Mouse (Mus musculus) gastrocnemius, postnatal 4 days (tissue): ENCODE data around the gene Pdss2. TPM values are rescaled to one million over a fixed set of nuclear protein-coding genes. Genes with fewer than 3 reads are reported as not detected.

Source experiments
- DNase-seq, 2 experiments: peaks; one replicate each; pipeline ENCODE4 v3.0.0; 2021 to 2022; ENCODE audit warnings: low spot score in 2 of 2, mixed read lengths in 2 of 2
- long read RNA-seq, 2 experiments: library from polyadenylated mRNA; stranded (forward); transcript quantifications; one replicate each; pipeline ENCODE4 v2.0.0; 2021
- total RNA-seq, 2 experiments: library from RNA; stranded (reverse); gene quantifications; 2 replicates each; pipeline ENCODE4 v1.2.3; 2021

Gene Pdss2
- 10 to 100 TPM; 17.6 to 20.5 TPM for total RNA-seq
- long read RNA-seq, experiment 1, transcript Pdss2-201 (8 exons, 2,127 nt) = major isoform, 17 of 19 reads
- long read RNA-seq, experiment 1, partial matches to known transcripts = 0 of 19 reads
- long read RNA-seq, experiment 1, other reads (novel, unspliced or antisense) = 2 of 19 reads
- long read RNA-seq, experiment 2, transcript Pdss2-201 (8 exons, 2,127 nt) = major isoform, 24 of 27 reads
- long read RNA-seq, experiment 2, partial matches to known transcripts = 0 of 27 reads
- long read RNA-seq, experiment 2, other reads (novel, unspliced or antisense) = 3 of 27 reads

DNA sequence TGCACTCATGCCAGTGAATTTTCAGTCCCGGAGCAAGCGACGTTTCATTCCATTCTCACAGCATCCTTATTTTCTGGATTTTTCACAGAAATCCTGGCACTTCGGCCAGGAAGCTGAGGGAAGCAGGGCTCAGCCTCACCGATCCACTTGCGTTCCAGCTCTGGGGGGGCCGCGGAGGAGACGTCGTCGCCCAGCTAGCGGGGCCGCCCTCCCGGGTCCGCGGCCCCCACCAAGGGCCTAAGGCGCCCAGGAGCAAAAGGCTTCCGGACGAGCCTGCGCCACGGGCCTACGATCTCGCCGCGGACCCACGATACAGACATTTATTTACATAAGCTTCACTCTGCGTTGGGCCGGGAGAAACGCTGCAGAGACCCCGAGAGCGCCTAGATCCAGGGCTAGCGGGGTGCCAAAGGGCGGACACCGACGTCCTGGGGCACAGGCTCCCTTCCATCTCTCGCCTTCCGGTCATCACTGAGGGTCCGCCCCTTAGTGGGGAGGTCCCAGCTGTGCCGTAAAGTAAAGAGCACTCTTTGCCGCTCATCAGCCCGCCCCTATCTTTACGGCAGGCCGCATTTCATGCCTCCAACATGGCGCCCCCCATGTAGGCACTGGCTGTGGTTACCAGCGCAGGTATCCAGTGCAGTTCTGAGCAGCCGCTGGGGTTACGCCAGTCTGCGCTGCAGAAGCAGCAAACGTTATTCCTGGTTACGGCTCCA lies at the start of gene Pdss2:
TSS of gene Pdss2 (plus strand) at position 577 of the 716 bp plus-strand sequence.
- DNase-seq = peak; percentile 77 to 93

DNA sequence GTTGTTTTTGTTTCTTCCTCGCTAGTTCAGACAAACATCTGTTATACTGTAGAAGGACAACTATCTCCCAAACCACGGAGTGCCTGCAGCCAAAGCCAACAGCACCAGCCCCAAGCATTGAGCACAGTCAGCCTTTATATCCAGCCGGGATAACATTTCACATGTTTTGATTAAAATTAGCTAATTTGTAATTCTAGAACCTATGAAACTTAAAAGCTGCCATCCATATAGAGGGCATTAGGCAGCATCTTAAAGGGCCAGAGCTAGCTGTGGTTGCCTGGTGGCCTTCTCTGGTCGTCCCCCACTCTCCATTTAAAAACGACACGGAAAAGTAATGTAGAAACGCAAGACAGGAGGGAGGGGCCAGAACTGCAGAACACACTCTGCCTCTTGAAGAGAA lies 49.2 kb upstream of the Pdss2 start:
- no peak for DNase-seq

- DNase-seq = no peak
Measured at GRCm38 (mm10) chr10:43172554-43172953, 48.7 kb upstream of the Pdss2 start.

DNA sequence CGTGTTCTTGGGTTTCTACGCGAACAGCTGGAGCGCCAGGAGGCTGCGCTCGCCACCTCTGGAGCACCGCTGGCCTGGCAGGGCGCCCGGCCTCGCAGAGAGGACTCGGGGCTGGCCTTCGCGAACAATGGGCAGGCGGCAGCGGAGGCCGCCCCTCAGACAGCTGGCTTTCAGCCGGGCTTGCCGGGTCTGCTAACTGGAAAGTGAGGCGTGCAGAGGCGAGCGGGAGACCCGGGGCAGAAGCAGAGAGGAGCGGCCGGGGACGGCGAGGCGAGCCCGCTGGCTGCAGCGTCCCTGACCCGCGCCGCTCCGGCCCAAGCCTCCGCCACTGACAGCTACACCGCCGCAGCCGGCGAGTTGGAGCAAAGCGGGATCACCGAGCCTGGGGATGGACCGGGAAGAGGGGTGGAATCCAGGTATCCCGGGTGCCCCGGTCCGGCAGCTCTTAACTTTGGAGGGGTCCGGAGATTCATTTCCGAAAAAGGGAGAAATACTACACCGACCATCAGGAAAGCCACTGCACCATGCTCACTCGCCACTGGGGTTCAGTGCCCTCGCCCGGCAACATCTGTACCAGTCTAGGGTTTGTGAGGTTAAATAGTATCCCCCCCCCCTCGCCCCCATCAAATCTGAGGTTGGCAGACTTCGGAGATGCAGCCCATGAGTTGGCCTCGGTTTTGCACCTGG lies 48.0 kb upstream of the Pdss2 start:
- peak; percentile 75 to 85 for DNase-seq

DNA sequence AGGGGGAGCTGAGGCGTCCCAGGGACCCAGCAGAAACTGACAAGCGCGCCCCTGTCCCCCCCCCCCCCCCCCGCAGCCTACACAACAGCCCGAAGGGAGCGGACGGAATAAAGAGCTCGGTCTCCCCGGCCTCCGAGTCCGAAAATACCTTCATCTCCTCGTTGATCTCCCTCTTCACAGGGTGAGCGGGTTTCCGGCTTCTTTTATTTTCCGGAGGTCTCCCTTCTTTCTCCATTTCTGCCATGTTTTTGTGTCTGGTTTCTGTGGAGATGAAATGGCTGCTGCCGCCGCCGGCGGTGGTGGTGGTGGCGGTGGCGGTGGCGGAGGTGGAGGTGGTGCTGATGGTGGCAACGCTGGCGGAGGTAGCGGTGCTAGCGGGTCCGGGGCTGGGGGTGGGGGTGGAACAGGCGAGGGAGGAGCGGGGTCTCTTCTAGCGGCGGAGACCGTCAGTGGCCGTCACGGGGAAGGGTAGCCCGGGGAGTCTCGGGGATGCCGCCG lies 47.4 kb upstream of the Pdss2 start:
- DNase-seq = peak in 1 of 2 experiments; percentile 32

- peak; percentile 53 to 74 for DNase-seq
Measured at GRCm38 (mm10) chr10:43174326-43175155, 46.7 kb upstream of the Pdss2 start, which contains the start of the genes Sobp and 9030612E09Rik. Gene Sobp (minus strand): TSS chr10:43174530. Gene 9030612E09Rik (plus strand): TSS chr10:43174704.

DNA sequence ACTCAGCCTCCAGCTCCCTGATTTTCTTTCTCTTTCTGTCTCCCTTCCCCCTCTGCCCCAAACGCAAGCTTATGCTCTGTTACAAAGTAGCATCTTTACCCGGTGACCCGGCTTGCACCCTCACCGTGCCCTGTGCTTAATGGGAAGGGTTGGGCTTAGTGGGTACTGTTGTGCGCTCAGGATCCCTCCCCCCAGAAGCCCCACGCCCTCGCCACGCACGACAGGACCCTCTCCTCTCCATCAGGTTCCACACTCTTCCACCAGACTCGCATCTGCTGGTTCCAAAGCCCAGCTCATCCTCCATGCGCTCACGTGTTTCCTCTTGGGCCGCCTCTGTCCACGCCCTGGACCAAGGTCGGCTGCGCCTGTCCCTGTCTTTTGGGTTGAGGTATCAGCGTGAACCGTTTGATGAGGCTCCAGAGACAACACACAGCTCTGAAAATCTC lies 46.1 kb upstream of the Pdss2 start:
- no peak for DNase-seq

GRCm38 (mm10) chr10:43180313-43180912 lies 40.9 kb upstream of the Pdss2 start:
- DNase-seq = no peak

GRCm38 (mm10) chr10:43200206-43200605 lies 21.1 kb upstream of the Pdss2 start:
- DNase-seq = no peak

DNA sequence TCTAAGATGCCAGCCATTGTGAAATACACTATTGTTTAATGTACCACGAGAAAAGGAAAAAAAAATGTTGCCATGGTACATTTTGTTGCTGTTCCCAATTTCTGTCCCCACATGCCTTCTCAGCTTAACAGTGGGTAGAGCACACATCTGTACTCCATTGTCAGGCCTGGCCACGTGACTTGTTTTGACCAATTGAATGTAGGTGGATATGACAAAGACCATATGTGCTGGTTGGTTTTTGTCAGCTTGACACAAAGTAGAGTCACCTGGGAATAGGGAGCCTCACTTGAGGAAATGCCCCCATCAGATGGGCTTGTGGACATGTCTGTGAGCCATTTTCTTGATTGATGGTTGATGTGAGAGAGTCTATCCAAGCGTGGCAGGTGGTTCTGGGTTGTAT lies 17.4 kb upstream of the Pdss2 start:
- DNase-seq = no peak

GRCm38 (mm10) chr10:43211866-43212265 lies 9.4 kb upstream of the Pdss2 start:
- DNase-seq = peak in 1 of 2 experiments; percentile 26

DNA sequence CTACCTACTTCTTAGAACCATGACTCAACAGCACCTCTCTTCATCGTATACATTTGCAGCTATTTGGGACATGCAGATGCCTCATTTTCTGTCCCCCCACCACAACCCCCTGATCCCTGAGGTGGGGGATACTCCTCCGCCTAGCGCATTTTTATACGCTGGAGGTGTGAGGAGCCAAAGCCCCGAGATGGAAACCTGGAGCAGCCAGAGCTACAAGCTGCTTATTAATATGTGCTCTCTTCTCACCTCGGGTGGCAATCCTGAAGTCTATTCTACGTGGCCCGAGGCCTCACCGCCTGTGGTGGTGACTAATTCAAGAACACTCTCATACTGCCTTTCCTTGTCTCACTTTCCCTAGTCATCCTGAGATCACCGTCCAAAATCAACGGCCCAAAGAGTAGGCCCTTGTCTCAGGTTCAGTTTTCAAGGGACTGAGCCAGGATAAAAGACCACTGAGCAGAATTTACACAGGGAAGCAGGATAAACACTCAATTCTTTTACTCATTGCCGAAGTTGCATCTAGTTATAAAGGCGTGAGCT lies 3.9 kb upstream of the Pdss2 start:
- DNase-seq = no peak

DNA sequence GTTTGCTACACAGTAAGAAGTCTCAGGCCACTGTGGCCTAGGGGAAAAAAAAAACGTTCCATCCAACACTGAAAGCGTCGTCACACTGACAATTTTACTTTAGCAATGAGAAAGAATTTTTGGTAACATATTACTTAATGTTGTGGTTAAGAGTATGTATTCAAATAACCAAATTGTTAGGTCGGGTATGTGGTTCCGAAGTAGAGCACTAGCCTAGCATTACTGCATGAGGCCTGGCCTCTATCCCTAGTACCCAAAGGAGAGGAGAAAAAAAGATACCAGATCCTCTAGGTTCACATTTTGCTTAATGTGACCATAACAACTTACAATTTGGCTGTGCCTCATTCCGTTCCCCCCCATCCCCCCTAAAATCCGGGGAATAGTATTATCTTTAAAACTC lies 807 bp upstream of the Pdss2 start:
- DNase-seq = no peak

GRCm38 (mm10) chr10:43221659-43222058 lies 373 bp downstream of the Pdss2 start:
- peak; percentile 17 to 20 for DNase-seq

GRCm38 (mm10) chr10:43223391-43223790 lies 2.1 kb downstream of the Pdss2 start:
- no peak for DNase-seq

GRCm38 (mm10) chr10:43226391-43226790 lies 5.1 kb downstream of the Pdss2 start:
- DNase-seq = no peak

- DNase-seq = no peak
Measured at GRCm38 (mm10) chr10:43229236-43229635, 8.0 kb downstream of the Pdss2 start.

DNA sequence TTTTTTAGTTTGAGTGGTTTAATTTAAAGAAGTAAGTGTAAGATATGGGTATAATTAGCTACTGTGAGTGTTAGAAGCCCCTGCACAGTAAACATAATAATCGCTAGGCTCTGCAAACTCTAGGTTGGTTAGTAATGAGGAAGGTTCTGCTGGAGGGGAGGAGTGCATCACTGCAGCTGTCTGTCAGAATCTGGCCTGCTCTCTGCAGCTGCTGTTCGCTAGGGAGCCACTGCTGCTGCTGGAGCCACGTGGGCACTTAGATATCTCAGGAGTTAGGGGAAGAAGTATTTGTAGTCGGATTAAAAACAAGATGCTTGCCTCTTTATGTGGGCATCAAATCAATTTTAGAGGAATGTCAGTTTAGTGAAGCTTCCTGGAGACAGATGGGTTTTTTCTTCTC lies 13.2 kb downstream of the Pdss2 start:
- no peak for DNase-seq

- no peak for DNase-seq
Measured at GRCm38 (mm10) chr10:43235011-43235410, 13.7 kb downstream of the Pdss2 start.
